ENCODE assay signal across 10 mouse cellular contexts in genomic region chr10:88501886-88502765, GRCm38 (mm10). TPM values are rescaled to one million over a fixed set of nuclear protein-coding genes. Genes with fewer than 3 reads are reported as not detected.
DNase-seq lines count a peak whose midpoint lies in the region; ATAC-seq and TF ChIP-seq lines count a peak whose summit lies in the region.
"Had no signal": no experiment of that assay in that cellular context is flagged by ENCODE, and none has a peak within 500 bp of the region (broad histone marks: within the 10 kb centered on the region; RNA-seq: fewer than 3 reads in every experiment).

No protein-coding gene starts in this region.

- H3K9ac ChIP-seq in liver, adult 2 months (ENCODE audit: low read depth, low read length), result peak overlapping the region; percentile 62
- no peak overlapping the region for H3K9ac ChIP-seq in liver, embryonic 11.5 days (ENCODE audit: low read depth, low read length)
- peak overlapping the region; percentile 4; the same call in 1 of the 2 replicates for H3K9ac ChIP-seq in hindbrain, postnatal 0 days (replicated peaks; ENCODE audit: low read length)
- H3K9ac ChIP-seq in neural tube, embryonic 13.5 days, result peak overlapping the region; percentile 6; the same call in 1 of the 2 replicates
- H3K9ac ChIP-seq: liver, embryonic 14.5 days had no signal

- peaks cover 5% of the 10 kb centered on the region; the same call in 1 of the 2 replicates for H3K36me3 ChIP-seq in liver, adult 2 months (ENCODE audit: control insufficient read depth, insufficient read depth, low read length)
- H3K36me3 ChIP-seq in liver, embryonic 11.5 days (ENCODE audit: control insufficient read depth, insufficient read depth, low read length), result no peaks in the 10 kb centered on the region
- H3K36me3 ChIP-seq in hindbrain, postnatal 0 days (ENCODE audit: insufficient read depth, low read length), result no peaks in the 10 kb centered on the region
- H3K36me3 ChIP-seq in neural tube, embryonic 13.5 days, result no peaks in the 10 kb centered on the region

- H3K4me3 ChIP-seq in liver, adult 2 months (ENCODE audit: insufficient read depth, low read depth, low read length), result peak overlapping the region; percentile 82
- no peak overlapping the region for H3K4me3 ChIP-seq in liver, embryonic 11.5 days (ENCODE audit: low read depth, low read length)
- H3K4me3 ChIP-seq in hindbrain, postnatal 0 days (ENCODE audit: low read length), result peak overlapping the region; percentile 80
- H3K4me3 ChIP-seq in neural tube, embryonic 13.5 days, result peak overlapping the region; percentile 77; the same call in 1 of the 2 replicates

- 32% methylated on average over 13 of the region's 13 CpGs for WGBS in liver, adult 2 months
- 79% methylated on average over 13 of the region's 13 CpGs for WGBS in liver, embryonic 11.5 days
- WGBS in hindbrain, postnatal 0 days, result 50% methylated on average over 13 of the region's 13 CpGs
- WGBS in neural tube, embryonic 13.5 days, result 73% methylated on average over 13 of the region's 13 CpGs

- H3K4me2 ChIP-seq in liver, embryonic 11.5 days, result no peak overlapping the region
- H3K4me2 ChIP-seq in hindbrain, postnatal 0 days (ENCODE audit: low read depth, low read length), result peak overlapping the region; percentile 94
- H3K4me2 ChIP-seq in neural tube, embryonic 13.5 days, result peak overlapping the region; percentile 75

- no peak for TF ChIP-seq POLR2A in liver, adult 2 months (IDR thresholded peaks at IDR 0.05; ENCODE audit: extremely low read depth, insufficient read depth, low read length)

- ATAC-seq in liver, embryonic 11.5 days (replicated peaks; ENCODE audit: low FRiP score), result no peak
- ATAC-seq in hindbrain, postnatal 0 days, result no peak
- no peak for ATAC-seq in neural tube, embryonic 13.5 days (ENCODE audit: low read depth)
- no peak for ATAC-seq in megakaryocyte, adult 5-6 weeks (ENCODE audit: poor library complexity, severe bottlenecking)

- no peaks in the 10 kb centered on the region for H3K9me3 ChIP-seq in liver, embryonic 11.5 days (ENCODE audit: control insufficient read depth, low read length)
- no peaks in the 10 kb centered on the region for H3K9me3 ChIP-seq in hindbrain, postnatal 0 days (ENCODE audit: low read length)
- H3K9me3 ChIP-seq in neural tube, embryonic 13.5 days, result no peaks in the 10 kb centered on the region

- no peak for TF ChIP-seq CTCF in liver, adult 2 months (IDR thresholded peaks at IDR 0.05; ENCODE audit: low read depth, low read length)
- TF ChIP-seq CTCF in hindbrain, postnatal 0 days (IDR thresholded peaks at IDR 0.05; ENCODE audit: low read depth), result no peak

- peak overlapping the region; percentile 94 for H3K27ac ChIP-seq in liver, adult 2 months (replicated peaks; ENCODE audit: insufficient read depth, low read depth, low read length)
- H3K27ac ChIP-seq in liver, embryonic 11.5 days (ENCODE audit: low read depth, low read length), result no peak overlapping the region
- H3K27ac ChIP-seq in hindbrain, postnatal 0 days, result no peak overlapping the region
- H3K27ac ChIP-seq in neural tube, embryonic 13.5 days (replicated peaks), result no peak overlapping the region
- H3K27ac ChIP-seq: liver, embryonic 14.5 days had no signal

- peaks cover 28% of the 10 kb centered on the region; the same call in 1 of the 2 replicates for H3K79me2 ChIP-seq in liver, adult 2 months (ENCODE audit: control insufficient read depth, insufficient read depth, low read length)

- no peaks in the 10 kb centered on the region for H3K27me3 ChIP-seq in liver, adult 2 months (ENCODE audit: control insufficient read depth, insufficient read depth, low read length)
- no peaks in the 10 kb centered on the region for H3K27me3 ChIP-seq in liver, embryonic 11.5 days (replicated peaks; ENCODE audit: control insufficient read depth, insufficient read depth, low read length)
- no peaks in the 10 kb centered on the region for H3K27me3 ChIP-seq in hindbrain, postnatal 0 days (ENCODE audit: insufficient read depth, low read length)
- no peaks in the 10 kb centered on the region for H3K27me3 ChIP-seq in neural tube, embryonic 13.5 days

- DNase-seq in adrenal gland, postnatal 14 days, result peak; percentile 43
- DNase-seq in adrenal gland, postnatal 4 days (ENCODE audit: low spot score in 2 of 2), result no peak
- peak; percentile 93 for DNase-seq in liver, adult 2 months (ENCODE audit: extremely low read depth, low read depth, low spot score)
- no peak for DNase-seq in liver, embryonic 11.5 days (ENCODE audit: low spot score)
- peak; percentile 28 for DNase-seq in hindbrain, postnatal 0 days (ENCODE audit: low spot score)
- DNase-seq in MN1 (ENCODE audit: low spot score), result no peak
- DNase-seq: spleen, adult 18-20 months had no signal

- peaks cover 11% of the 10 kb centered on the region for H3K4me1 ChIP-seq in liver, adult 2 months (ENCODE audit: control insufficient read depth, insufficient read depth, low read length)
- no peaks in the 10 kb centered on the region for H3K4me1 ChIP-seq in liver, embryonic 11.5 days (replicated peaks; ENCODE audit: control insufficient read depth, insufficient read depth, low read length)
- peaks cover 12% of the 10 kb centered on the region; the same call in 1 of the 2 replicates for H3K4me1 ChIP-seq in hindbrain, postnatal 0 days (ENCODE audit: insufficient read depth, low read length)
- peaks cover 30% of the 10 kb centered on the region for H3K4me1 ChIP-seq in neural tube, embryonic 13.5 days (replicated peaks)

RNA-seq across cellular contexts. Expression of gene Chpt1, which starts 1.7 kb away (rescaled TPM):
- 272 and 287 TPM in 2 replicates for total RNA-seq in adrenal gland, postnatal 14 days (2021)
- total RNA-seq in adrenal gland, postnatal 4 days (2021), result 10 to 100 TPM; 69.5 to 74.7 TPM
- total RNA-seq in liver, adult 2 months (2014; rRNA removed), result 118 and 137 TPM in 2 replicates
- 59.0 and 120 TPM in 2 replicates for polyA plus RNA-seq in liver, adult 2 months (2012; rRNA removed)
- polyA plus RNA-seq in liver, embryonic 11.5 days (2014; fragmentation: Nextera tagmentation; extraction: Ambion mirVana), result 11.5 and 12.0 TPM in 2 replicates
- 24.2 and 39.3 TPM in 2 replicates for total RNA-seq in hindbrain, postnatal 0 days (2014; rRNA removed)
- polyA plus RNA-seq in hindbrain, postnatal 0 days (2015; fragmentation: Nextera tagmentation; extraction: Ambion mirVana), result 40.4 and 45.2 TPM in 2 replicates
- 15.3 and 18.2 TPM in 2 replicates for polyA plus RNA-seq in neural tube, embryonic 13.5 days (2015; fragmentation: Nextera tagmentation; extraction: Ambion mirVana)
- total RNA-seq in megakaryocyte, adult 5-6 weeks (2015), result 19.5 and 23.3 TPM in 2 replicates
- 15.5 and 18.5 TPM in 2 replicates for total RNA-seq in megakaryocyte, adult 5-6 weeks (2017)

RNA-seq across cellular contexts. Expression of gene Sycp3, which starts 42.8 kb away (rescaled TPM):
- 0.85 and 1.8 TPM in 2 replicates for total RNA-seq in adrenal gland, postnatal 14 days (2021)
- under 1 TPM; 0.54 to 0.62 TPM for total RNA-seq in adrenal gland, postnatal 4 days (2021)
- total RNA-seq in liver, adult 2 months (2014; rRNA removed), result not detected in 2 replicates
- polyA plus RNA-seq in liver, adult 2 months (2012; rRNA removed), result not detected in 2 replicates
- polyA plus RNA-seq in liver, embryonic 11.5 days (2014; fragmentation: Nextera tagmentation; extraction: Ambion mirVana), result not detected in 2 replicates
- total RNA-seq in hindbrain, postnatal 0 days (2014; rRNA removed), result not detected in 2 replicates
- polyA plus RNA-seq in hindbrain, postnatal 0 days (2015; fragmentation: Nextera tagmentation; extraction: Ambion mirVana), result 0.47 and 0.50 TPM in 2 replicates
- polyA plus RNA-seq in neural tube, embryonic 13.5 days (2015; fragmentation: Nextera tagmentation; extraction: Ambion mirVana), result 0.39 TPM in 1 of 2 replicates, not detected in the other
- not detected in 2 replicates for total RNA-seq in megakaryocyte, adult 5-6 weeks (2015)
- 0.62 TPM in 1 of 2 replicates, not detected in the other for total RNA-seq in megakaryocyte, adult 5-6 weeks (2017)

Comparison
In these comparisons a context has a peak if more than half of its experiments do, and no peak if none do; other contexts are left out.
1. DNase-seq: peak in adrenal gland, postnatal 14 days (single experiment), liver, adult 2 months (single experiment) and hindbrain, postnatal 0 days (single experiment); none in adrenal gland, postnatal 4 days (0 of 2), liver, embryonic 11.5 days (single experiment) and MN1 (single experiment).